Mouse (Mus musculus): ENCODE data around the gene Fibp. TPM values are rescaled to one million over a fixed set of nuclear protein-coding genes. Genes with fewer than 3 reads are reported as not detected.

Fibp gene
- total and polyA plus RNA-seq, 3 experiments = 21.9 to 63.5 TPM; not detected in 1

- Histone ChIP-seq H3K4me1 (ENCODE audit: control insufficient read depth in 1 of 2, insufficient read depth in 2 of 2, low read length in 2 of 2) (peaks cover 0 to 7% of the 10 kb centered on the region in 2 experiments; a peak in 1 of 4 replicates), H3K4me3 (ENCODE audit: control insufficient read depth in 1 of 2, insufficient read depth in 1 of 2, low read depth in 2 of 2, low read length in 2 of 2) (no peak overlapping the region), H3K27me3 (ENCODE audit: control insufficient read depth in 1 of 2, insufficient read depth in 2 of 2, low read length in 2 of 2) (no peaks in the 10 kb centered on the region), H3K9ac (ENCODE audit: control insufficient read depth, low read depth, low read length, poor library complexity, severe bottlenecking) (no peak overlapping the region), H3K9me3 (replicated peaks; ENCODE audit: insufficient read depth, low read length) (no peaks in the 10 kb centered on the region), H3K27ac (ENCODE audit: control insufficient read depth, low read depth, low read length) (no peak overlapping the region), H3K36me3 (ENCODE audit: control insufficient read depth in 1 of 2, insufficient read depth in 2 of 2, low read length in 2 of 2) (peaks cover 0 to 2% of the 10 kb centered on the region in 2 experiments; a peak in 2 of 4 replicates), H3K79me2 (ENCODE audit: control insufficient read depth, insufficient read depth, low read length, poor library complexity) (peaks cover 10% of the 10 kb centered on the region)
- no peak for DNase-seq (ENCODE audit: low read depth, low spot score)
- TF ChIP-seq RCOR1 (IDR thresholded peaks at IDR 0.05; ENCODE audit: low read depth, low read length) = no peak
Observed at GRCm38 (mm10) chr19:5419630-5420029, 40.8 kb upstream of the Fibp start.

GRCm38 (mm10) chr19:5420579-5420978, 39.8 kb upstream of the Fibp start:
- no peaks in the 10 kb centered on the region for H3K27me3 ChIP-seq (ENCODE audit: control insufficient read depth in 1 of 2, insufficient read depth in 2 of 2, low read length in 2 of 2)
- H3K36me3 ChIP-seq (ENCODE audit: control insufficient read depth in 1 of 2, insufficient read depth in 2 of 2, low read length in 2 of 2) = peaks cover 0 to 2% of the 10 kb centered on the region in 2 experiments; a peak in 2 of 4 replicates

GRCm38 (mm10) chr19:5421784-5422183, 38.6 kb upstream of the Fibp start:
- H3K27me3 ChIP-seq (ENCODE audit: control insufficient read depth in 1 of 2, insufficient read depth in 2 of 2, low read length in 2 of 2) = no peaks in the 10 kb centered on the region
- DNase-seq (ENCODE audit: low read depth, low spot score) = no peak
- H3K4me1 ChIP-seq (ENCODE audit: control insufficient read depth in 1 of 2, insufficient read depth in 2 of 2, low read length in 2 of 2) = peaks cover 0 to 13% of the 10 kb centered on the region in 2 experiments; a peak in 1 of 4 replicates
- no peak overlapping the region for H3K9ac ChIP-seq (ENCODE audit: control insufficient read depth, low read depth, low read length, poor library complexity, severe bottlenecking)
- H3K36me3 ChIP-seq (ENCODE audit: control insufficient read depth in 1 of 2, insufficient read depth in 2 of 2, low read length in 2 of 2) = peaks cover 0 to 2% of the 10 kb centered on the region in 2 experiments; a peak in 2 of 4 replicates
- H3K27ac ChIP-seq (ENCODE audit: control insufficient read depth, low read depth, low read length) = no peak overlapping the region
- H3K9me3 ChIP-seq (replicated peaks; ENCODE audit: insufficient read depth, low read length) = no peaks in the 10 kb centered on the region
- H3K4me3 ChIP-seq (ENCODE audit: control insufficient read depth in 1 of 2, insufficient read depth in 1 of 2, low read depth in 2 of 2, low read length in 2 of 2) = no peak overlapping the region
- H3K79me2 ChIP-seq (ENCODE audit: control insufficient read depth, insufficient read depth, low read length, poor library complexity) = peaks cover 24% of the 10 kb centered on the region
- TF ChIP-seq BHLHE40 (IDR thresholded peaks at IDR 0.05; ENCODE audit: borderline replicate concordance, low read depth, low read length) = no peak
- TF ChIP-seq ZC3H11A (IDR thresholded peaks at IDR 0.05; ENCODE audit: low read depth, low read length) = no peak
- TF ChIP-seq RAD21 (IDR thresholded peaks at IDR 0.05; ENCODE audit: low read depth, low read length) = no peak
- TF ChIP-seq MAZ (IDR thresholded peaks at IDR 0.05; ENCODE audit: low read depth, low read length) = no peak

More at GRCm38 (mm10) chr19:5420579-5420978, 39.8 kb upstream of the Fibp start:
- no peak overlapping the region for H3K4me3 ChIP-seq (ENCODE audit: control insufficient read depth in 1 of 2, insufficient read depth in 1 of 2, low read depth in 2 of 2, low read length in 2 of 2)
- no peak overlapping the region for H3K9ac ChIP-seq (ENCODE audit: control insufficient read depth, low read depth, low read length, poor library complexity, severe bottlenecking)
- no peaks in the 10 kb centered on the region for H3K9me3 ChIP-seq (replicated peaks; ENCODE audit: insufficient read depth, low read length)
- DNase-seq (ENCODE audit: low read depth, low spot score) = no peak
- peaks cover 0 to 7% of the 10 kb centered on the region in 2 experiments; a peak in 1 of 4 replicates for H3K4me1 ChIP-seq (ENCODE audit: control insufficient read depth in 1 of 2, insufficient read depth in 2 of 2, low read length in 2 of 2)
- H3K79me2 ChIP-seq (ENCODE audit: control insufficient read depth, insufficient read depth, low read length, poor library complexity) = peaks cover 15% of the 10 kb centered on the region
- TF ChIP-seq KAT2A (conservative IDR thresholded peaks at IDR 0.05; ENCODE audit: low read depth, low read length) (no peak), USF1 (IDR thresholded peaks at IDR 0.05; ENCODE audit: low read depth, low read length) (no peak)
- H3K27ac ChIP-seq (ENCODE audit: control insufficient read depth, low read depth, low read length) = no peak overlapping the region

GRCm38 (mm10) chr19:5422267-5422666, 38.1 kb upstream of the Fibp start:
- H3K36me3 ChIP-seq (ENCODE audit: control insufficient read depth in 1 of 2, insufficient read depth in 2 of 2, low read length in 2 of 2) = peaks cover 0 to 2% of the 10 kb centered on the region in 2 experiments; a peak in 2 of 4 replicates
- H3K27me3 ChIP-seq (ENCODE audit: control insufficient read depth in 1 of 2, insufficient read depth in 2 of 2, low read length in 2 of 2) = no peaks in the 10 kb centered on the region
- H3K4me3 ChIP-seq (ENCODE audit: control insufficient read depth in 1 of 2, insufficient read depth in 1 of 2, low read depth in 2 of 2, low read length in 2 of 2) = no peak overlapping the region
- DNase-seq (ENCODE audit: low read depth, low spot score) = no peak
- H3K79me2 ChIP-seq (ENCODE audit: control insufficient read depth, insufficient read depth, low read length, poor library complexity) = peaks cover 24% of the 10 kb centered on the region
- no peak overlapping the region for H3K27ac ChIP-seq (ENCODE audit: control insufficient read depth, low read depth, low read length)
- no peak overlapping the region for H3K9ac ChIP-seq (ENCODE audit: control insufficient read depth, low read depth, low read length, poor library complexity, severe bottlenecking)
- H3K4me1 ChIP-seq (ENCODE audit: control insufficient read depth in 1 of 2, insufficient read depth in 2 of 2, low read length in 2 of 2) = peaks cover 0 to 13% of the 10 kb centered on the region in 2 experiments; a peak in 1 of 4 replicates
- TF ChIP-seq TBP (IDR thresholded peaks at IDR 0.05; ENCODE audit: low read depth, low read length) (no peak), CHD1 (IDR thresholded peaks at IDR 0.05; ENCODE audit: low read depth, low read length) (no peak), JUND (IDR thresholded peaks at IDR 0.05; ENCODE audit: low read depth, low read length) (no peak), CHD2 (IDR thresholded peaks at IDR 0.05; ENCODE audit: low read length) (no peak), NRF1 (IDR thresholded peaks at IDR 0.05; ENCODE audit: insufficient read depth, low read depth, low read length, poor library complexity, severe bottlenecking) (no peak), USF1 (IDR thresholded peaks at IDR 0.05; ENCODE audit: low read depth, low read length) (no peak), TCF12 (IDR thresholded peaks at IDR 0.05; ENCODE audit: low read depth, low read length) (no peak), MAZ (IDR thresholded peaks at IDR 0.05; ENCODE audit: low read depth, low read length) (no peak), RAD21 (IDR thresholded peaks at IDR 0.05; ENCODE audit: low read depth, low read length) (no peak), POLR2AphosphoS5 (IDR thresholded peaks at IDR 0.05; ENCODE audit: borderline replicate concordance, low read depth, low read length) (no peak), ZMIZ1 (IDR thresholded peaks at IDR 0.05; ENCODE audit: low read depth, low read length) (no peak)
- no peaks in the 10 kb centered on the region for H3K9me3 ChIP-seq (replicated peaks; ENCODE audit: insufficient read depth, low read length)
